Mouse (Mus musculus): ENCODE measurements around the gene Serpinb1b. TPM values are rescaled to one million over a fixed set of nuclear protein-coding genes. Genes with fewer than 3 reads are reported as not detected.

The Serpinb1b gene
- polyA plus RNA-seq, 1 experiment from 2014 or later = not detected

DNA sequence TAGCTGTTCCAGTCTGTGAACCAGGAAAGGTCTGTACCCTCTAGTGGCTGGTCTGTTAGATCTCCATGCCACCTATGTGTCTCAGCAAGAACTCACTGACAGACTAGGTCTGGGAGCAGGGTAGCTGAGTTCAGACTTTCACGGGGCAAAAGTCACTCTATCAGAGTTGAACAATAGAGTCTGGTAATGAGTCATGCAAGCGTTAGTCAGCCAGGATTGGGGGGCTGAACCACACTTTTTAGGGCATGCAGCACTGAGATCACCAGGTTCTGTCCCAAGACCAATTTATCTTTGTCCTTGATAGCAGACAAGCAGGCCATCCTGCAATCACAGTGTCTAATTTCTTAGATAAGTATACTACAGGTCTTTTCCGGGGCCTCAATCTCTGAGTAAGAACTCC lies 63.1 kb downstream of the Serpinb1b start:
- ATAC-seq (replicated peaks; ENCODE audit: insufficient number of reproducible peaks, low FRiP score, low TSS enrichment) = no peak
- no peaks in the 10 kb centered on the region for H3K4me1 ChIP-seq (ENCODE audit: control insufficient read depth, insufficient read depth, low read length)

More for the DNA sequence above, 63.1 kb downstream of the Serpinb1b start:
- Histone ChIP-seq H3K9ac (ENCODE audit: low read depth, low read length) (no peak overlapping the region), H3K4me3 (ENCODE audit: low read depth, low read length) (no peak overlapping the region), H3K4me2 (no peak overlapping the region), H3K9me3 (replicated peaks; ENCODE audit: control insufficient read depth, low read length) (no peaks in the 10 kb centered on the region), H3K36me3 (ENCODE audit: control insufficient read depth, insufficient read depth, low read length) (no peaks in the 10 kb centered on the region), H3K27ac (ENCODE audit: low read depth, low read length) (no peak overlapping the region), H3K27me3 (ENCODE audit: control insufficient read depth, insufficient read depth, low read length) (no peaks in the 10 kb centered on the region)
- 48% methylated on average over 3 of the region's 3 CpGs for WGBS (ENCODE audit: insufficient replicate concordance)

Other genes with a start within 250 kb of the Serpinb1b start
- gene Serpinb1a, start 227.4 kb upstream of the Serpinb1b start, polyA plus RNA-seq (2014; fragmentation: Nextera tagmentation; extraction: Ambion mirVana) = 3.5 and 5.8 TPM in 2 replicates
- gene Serpinb1c, start 180.4 kb upstream of the Serpinb1b start, polyA plus RNA-seq (2014; fragmentation: Nextera tagmentation; extraction: Ambion mirVana) = 0.16 and 0.31 TPM in 2 replicates
- 15.7 and 19.3 TPM in 2 replicates for gene Serpinb6b, start 113.4 kb upstream of the Serpinb1b start, polyA plus RNA-seq (2014; fragmentation: Nextera tagmentation; extraction: Ambion mirVana)
- gene Serpinb9, start 75.3 kb upstream of the Serpinb1b start, polyA plus RNA-seq (2014; fragmentation: Nextera tagmentation; extraction: Ambion mirVana) = 5.8 and 7.9 TPM in 2 replicates
- gene Serpinb9b, start 51.2 kb upstream of the Serpinb1b start, polyA plus RNA-seq (2014; fragmentation: Nextera tagmentation; extraction: Ambion mirVana) = 0.72 and 0.96 TPM in 2 replicates
- gene Serpinb9c, start 81.2 kb downstream of the Serpinb1b start, polyA plus RNA-seq (2014; fragmentation: Nextera tagmentation; extraction: Ambion mirVana) = not detected in 2 replicates
- gene Serpinb9d, start 114.4 kb downstream of the Serpinb1b start, polyA plus RNA-seq (2014; fragmentation: Nextera tagmentation; extraction: Ambion mirVana) = not detected in 2 replicates
- not detected in 2 replicates for gene Serpinb9e, start 171.0 kb downstream of the Serpinb1b start, polyA plus RNA-seq (2014; fragmentation: Nextera tagmentation; extraction: Ambion mirVana)
- gene Serpinb9f, start 245.5 kb downstream of the Serpinb1b start, polyA plus RNA-seq (2014; fragmentation: Nextera tagmentation; extraction: Ambion mirVana) = not detected in 2 replicates